Mouse (Mus musculus) midbrain, embryonic 14.5 days (tissue): ENCODE measurements at regions not wholly inside any gene's neighbourhood (a gene's known extent, or its start where the extent isn't known, plus 50 kb on each side); places are given as distances from the start of the nearest gene placed in this dataset.

Source experiments
- ATAC-seq: fragments of 200-750 bp; cut with Nextera tagmentation; 2 replicates; pipeline ENCODE4 v1.8.0; 2017; ENCODE audit warnings: moderate number of reproducible peaks, moderate library complexity; ENCODE audit not compliant: low FRiP score, low TSS enrichment
- DNase-seq: peaks from one replicate; pipeline ENCODE4 v3.0.0-alpha.2; 2015
- H3K27ac ChIP-seq: fragments of 300-500 bp; sonication (generic); replicated peaks from 2 replicates; pipeline ENCODE4 v1.5.1; 2014; ENCODE audit warnings: mild to moderate bottlenecking, low read depth, low read length, moderate library complexity
- H3K27me3 ChIP-seq: fragments of 300-500 bp; sonication (generic); 2 replicates; pipeline ENCODE4 v1.6.1; 2014; ENCODE audit warnings: low read length, control low read depth, mixed read lengths; ENCODE audit not compliant: control insufficient read depth, insufficient read depth
- H3K36me3 ChIP-seq: fragments of 300-500 bp; sonication (generic); 2 replicates; pipeline ENCODE4 v1.6.1; 2014; ENCODE audit warnings: low read length, control low read depth; ENCODE audit not compliant: control insufficient read depth, insufficient read depth
- H3K4me1 ChIP-seq: fragments of 300-500 bp; sonication (generic); 2 replicates; pipeline ENCODE4 v1.6.1; 2014; ENCODE audit warnings: mild to moderate bottlenecking, antibody characterized with exemption, low read length, control low read depth; ENCODE audit not compliant: control insufficient read depth, insufficient read depth
- H3K4me2 ChIP-seq: fragments of 300-500 bp; sonication (generic); 2 replicates; pipeline ENCODE4 v1.6.1; 2014; ENCODE audit warnings: mild to moderate bottlenecking, low read length, moderate library complexity
- H3K4me3 ChIP-seq: fragments of 300-500 bp; sonication (generic); replicated peaks from 2 replicates; pipeline ENCODE4 v1.5.1; 2014; ENCODE audit warnings: low read depth, low read length
- H3K9ac ChIP-seq: fragments of 300-500 bp; sonication (generic); replicated peaks from 2 replicates; pipeline ENCODE4 v1.6.1; 2014; ENCODE audit warnings: mild to moderate bottlenecking, low read length, moderate library complexity
- H3K9me3 ChIP-seq: fragments of 300-500 bp; sonication (generic); 2 replicates; pipeline ENCODE4 v1.6.1; 2016; ENCODE audit warnings: low read length, control low read depth, mixed read lengths; ENCODE audit not compliant: control insufficient read depth
- WGBS: fragments of 180-500 bp; shearing (Covaris S2); extraction: QIAGEN DNeasy Blood & Tissue Kit; methylation state at CpG from one replicate; pipeline ENCODE4 v1.1.7; 2014; 5-methylcytosine and 5-hydroxymethylcytosine counted together

GRCm38 (mm10) chr9:40617676-40618062 lies 52.7 kb upstream of the Gm21915 start:
- Histone ChIP-seq H3K4me1 (peaks cover 4% of the 10 kb centered on the region; the same call in 1 of the 2 replicates), H3K4me3 (no peak overlapping the region), H3K27ac (peak overlapping the region; percentile 83), H3K27me3 (no peaks in the 10 kb centered on the region), H3K9ac (no peak overlapping the region), H3K36me3 (no peaks in the 10 kb centered on the region), H3K4me2 (peak overlapping the region; percentile 50), H3K9me3 (no peaks in the 10 kb centered on the region)
- peak; percentile 63 for DNase-seq
- 19% methylated on average over 10 of the region's 10 CpGs for WGBS
- ATAC-seq, result no peak

GRCm38 (mm10) chr9:40617036-40617675 lies 53.3 kb upstream of the Gm21915 start:
- Histone ChIP-seq H3K4me3 (peak overlapping the region; percentile 16), H3K9me3 (no peaks in the 10 kb centered on the region), H3K36me3 (no peaks in the 10 kb centered on the region), H3K4me1 (peaks cover 4% of the 10 kb centered on the region; the same call in 1 of the 2 replicates), H3K27me3 (no peaks in the 10 kb centered on the region), H3K9ac (no peak overlapping the region; the same call in 1 of the 2 replicates), H3K4me2 (peak overlapping the region; percentile 50), H3K27ac (peak overlapping the region; percentile 83)
- peak; percentile 81 for DNase-seq
- ATAC-seq, result peak; percentile 81
- under 1% methylated on average over 20 of the region's 20 CpGs for WGBS

- H3K4me2 ChIP-seq, result peak overlapping the region; percentile 50
- H3K4me3 ChIP-seq, result peak overlapping the region; percentile 16
- DNase-seq (peak; percentile 95), ATAC-seq (peak; percentile 76)
- 3% methylated on average over 11 of the region's 11 CpGs for WGBS
- H3K9me3 ChIP-seq, result no peaks in the 10 kb centered on the region
- H3K27ac ChIP-seq, result peak overlapping the region; percentile 83
- peaks cover 4% of the 10 kb centered on the region; the same call in 1 of the 2 replicates for H3K4me1 ChIP-seq
- H3K9ac ChIP-seq, result no peak overlapping the region; the same call in 1 of the 2 replicates
- no peaks in the 10 kb centered on the region for H3K36me3 ChIP-seq
- H3K27me3 ChIP-seq, result no peaks in the 10 kb centered on the region
Observed at GRCm38 (mm10) chr9:40616426-40617035, 53.9 kb upstream of the Gm21915 start.

- Histone ChIP-seq H3K4me1 (peaks cover 4% of the 10 kb centered on the region; the same call in 1 of the 2 replicates), H3K9me3 (no peaks in the 10 kb centered on the region), H3K4me2 (no peak overlapping the region), H3K27ac (0 out of 2 replicates have a peak overlapping the region, but pooled peaks have one; percentile 5), H3K27me3 (no peaks in the 10 kb centered on the region), H3K9ac (no peak overlapping the region), H3K4me3 (no peak overlapping the region), H3K36me3 (no peaks in the 10 kb centered on the region)
- DNase-seq (no peak), ATAC-seq (no peak)
- WGBS, result 32% methylated on average over 8 of the region's 8 CpGs
Observed at GRCm38 (mm10) chr9:40615891-40616290, 54.5 kb upstream of the Gm21915 start.

GRCm38 (mm10) chr9:40614071-40614470 lies 56.3 kb upstream of the Gm21915 start:
- no peak overlapping the region for H3K27ac ChIP-seq
- no peaks in the 10 kb centered on the region for H3K9me3 ChIP-seq
- no peaks in the 10 kb centered on the region for H3K27me3 ChIP-seq
- no peak for DNase-seq
- no peak overlapping the region for H3K4me3 ChIP-seq
- WGBS, result 61% methylated on average over 5 of the region's 5 CpGs
- H3K9ac ChIP-seq, result no peak overlapping the region
- H3K4me2 ChIP-seq, result no peak overlapping the region
- peaks cover 4% of the 10 kb centered on the region; the same call in 1 of the 2 replicates for H3K4me1 ChIP-seq
- ATAC-seq, result no peak
- H3K36me3 ChIP-seq, result no peaks in the 10 kb centered on the region

- DNase-seq (no peak), ATAC-seq (no peak)
- Histone ChIP-seq H3K27me3 (no peaks in the 10 kb centered on the region), H3K4me1 (peaks cover 4% of the 10 kb centered on the region; the same call in 1 of the 2 replicates), H3K9ac (no peak overlapping the region), H3K27ac (no peak overlapping the region), H3K4me3 (no peak overlapping the region), H3K9me3 (no peaks in the 10 kb centered on the region), H3K36me3 (no peaks in the 10 kb centered on the region), H3K4me2 (no peak overlapping the region)
- WGBS, result 77% methylated on average over 4 of the region's 4 CpGs
Observed at GRCm38 (mm10) chr9:40613182-40613581, 57.2 kb upstream of the Gm21915 start.

- Histone ChIP-seq H3K4me3 (no peak overlapping the region), H3K27me3 (no peaks in the 10 kb centered on the region), H3K27ac (no peak overlapping the region), H3K4me1 (peaks cover 2% of the 10 kb centered on the region; the same call in 1 of the 2 replicates), H3K4me2 (no peak overlapping the region), H3K9ac (no peak overlapping the region), H3K9me3 (no peaks in the 10 kb centered on the region), H3K36me3 (no peaks in the 10 kb centered on the region)
- WGBS, result 100% methylated on average over 1 of the region's 1 CpGs
- ATAC-seq (no peak), DNase-seq (no peak)
Observed at GRCm38 (mm10) chr9:40612755-40613154, 57.7 kb upstream of the Gm21915 start.

GRCm38 (mm10) chr9:40612312-40612711 lies 58.1 kb upstream of the Gm21915 start:
- no peak overlapping the region for H3K4me3 ChIP-seq
- DNase-seq, result no peak
- 94% methylated on average over 4 of the region's 4 CpGs for WGBS
- no peak overlapping the region for H3K9ac ChIP-seq
- no peaks in the 10 kb centered on the region for H3K36me3 ChIP-seq
- no peak for ATAC-seq
- no peaks in the 10 kb centered on the region for H3K4me1 ChIP-seq
- no peaks in the 10 kb centered on the region for H3K9me3 ChIP-seq
- H3K27me3 ChIP-seq, result no peaks in the 10 kb centered on the region
- no peak overlapping the region for H3K4me2 ChIP-seq
- H3K27ac ChIP-seq, result no peak overlapping the region

GRCm38 (mm10) chr9:40611626-40612025 lies 58.8 kb upstream of the Gm21915 start:
- Histone ChIP-seq H3K9ac (no peak overlapping the region), H3K4me2 (no peak overlapping the region), H3K27ac (no peak overlapping the region), H3K4me1 (no peaks in the 10 kb centered on the region), H3K36me3 (no peaks in the 10 kb centered on the region), H3K27me3 (no peaks in the 10 kb centered on the region), H3K4me3 (no peak overlapping the region), H3K9me3 (no peaks in the 10 kb centered on the region)
- no peak for ATAC-seq
- no peak for DNase-seq
- 34% methylated on average over 3 of the region's 3 CpGs for WGBS
